In genomic region chr19:5728631-5729443, GRCm38 (mm10) we compare ENCODE assay signal across 9 mouse cellular contexts. TPM values are rescaled to one million over a fixed set of nuclear protein-coding genes. Genes with fewer than 3 reads are reported as not detected.
DNase-seq lines count a peak whose midpoint lies in the region; ATAC-seq and TF ChIP-seq lines count a peak whose summit lies in the region.
"Had no signal": no experiment of that assay in that cellular context is flagged by ENCODE, and none has a peak within 500 bp of the region (broad histone marks: within the 10 kb centered on the region; RNA-seq: fewer than 3 reads in every experiment).

No protein-coding gene starts in this region.

- H3K9ac ChIP-seq in heart, embryonic 13.5 days, result peak overlapping the region; percentile 98
- peak overlapping the region; percentile 99 for H3K9ac ChIP-seq in lung, embryonic 15.5 days

- H3K79me2 ChIP-seq in C2C12 (ENCODE audit: control insufficient read depth, insufficient read depth), result peaks cover 70% of the 10 kb centered on the region

- no peak for ATAC-seq in G1E (ENCODE audit: extremely low read depth, insufficient number of reproducible peaks, low FRiP score, poor library complexity, severe bottlenecking)
- no peak for ATAC-seq in heart, embryonic 13.5 days (ENCODE audit: extremely low read depth, insufficient number of reproducible peaks, low FRiP score, low TSS enrichment)
- no peak for ATAC-seq in lung, embryonic 15.5 days (ENCODE audit: borderline replicate concordance, extremely low read depth, low FRiP score, low TSS enrichment)
- no peak for ATAC-seq in megakaryocyte-erythroid progenitor cell, adult 5-6 weeks (replicated peaks; ENCODE audit: low FRiP score, low TSS enrichment, poor library complexity, severe bottlenecking)

- peak overlapping the region; percentile 99 for H3K27ac ChIP-seq in embryonic facial prominence, embryonic 10.5 days (replicated peaks)
- H3K27ac ChIP-seq in heart, embryonic 13.5 days (replicated peaks), result peak overlapping the region; percentile 98
- peak overlapping the region; percentile 91 for H3K27ac ChIP-seq in lung, embryonic 15.5 days

- peaks cover 37% of the 10 kb centered on the region for H3K79me3 ChIP-seq in C2C12 (ENCODE audit: low read depth)

- H3K9me3 ChIP-seq in G1E (replicated peaks), result no peaks in the 10 kb centered on the region
- H3K9me3 ChIP-seq in embryonic facial prominence, embryonic 10.5 days, result no peaks in the 10 kb centered on the region
- H3K9me3 ChIP-seq in heart, embryonic 13.5 days, result no peaks in the 10 kb centered on the region
- no peaks in the 10 kb centered on the region for H3K9me3 ChIP-seq in lung, embryonic 15.5 days

- peak overlapping the region; percentile 98 for H3K4me2 ChIP-seq in heart, embryonic 13.5 days
- peak overlapping the region; percentile 93 for H3K4me2 ChIP-seq in lung, embryonic 15.5 days

- no peaks in the 10 kb centered on the region for H3K27me3 ChIP-seq in C2C12 (ENCODE audit: control insufficient read depth, insufficient read depth, insufficient read length)
- no peaks in the 10 kb centered on the region for H3K27me3 ChIP-seq in G1E (ENCODE audit: insufficient read depth, low read length)
- peaks cover 8% of the 10 kb centered on the region for H3K27me3 ChIP-seq in embryonic facial prominence, embryonic 10.5 days (replicated peaks; ENCODE audit: low read depth, poor library complexity, severe bottlenecking)
- no peaks in the 10 kb centered on the region for H3K27me3 ChIP-seq in heart, embryonic 13.5 days (replicated peaks)
- no peaks in the 10 kb centered on the region for H3K27me3 ChIP-seq in lung, embryonic 15.5 days

- TF ChIP-seq CTCF in C2C12 (IDR thresholded peaks at IDR 0.05; ENCODE audit: control insufficient read depth, insufficient read depth, insufficient read length) (no peak), G1E (IDR thresholded peaks at IDR 0.05; ENCODE audit: low read depth, low read length) (no peak)

- peak overlapping the region; percentile 85 for H3K4me3 ChIP-seq in C2C12 (ENCODE audit: insufficient read depth, poor library complexity, severe bottlenecking)
- peak overlapping the region; percentile 86 for H3K4me3 ChIP-seq in G1E (ENCODE audit: low read depth, low read length)
- H3K4me3 ChIP-seq in embryonic facial prominence, embryonic 10.5 days, result peak overlapping the region; percentile 97
- H3K4me3 ChIP-seq in heart, embryonic 13.5 days, result peak overlapping the region; percentile 96
- H3K4me3 ChIP-seq in lung, embryonic 15.5 days, result peak overlapping the region; percentile 97

- H3ac ChIP-seq in C2C12 (ENCODE audit: control insufficient read depth, insufficient read length, low read depth), result peak overlapping the region; percentile 99

- DNase-seq in G1E (ENCODE audit: low spot score), result no peak
- no peak for DNase-seq in embryonic facial prominence, embryonic 10.5 days (ENCODE audit: low spot score)
- peak; percentile 70 for DNase-seq in kidney, postnatal 14 days
- DNase-seq in right cerebral cortex, postnatal 14 days, result peak; percentile 76

- WGBS in embryonic facial prominence, embryonic 10.5 days, result 11% methylated on average over 37 of the region's 37 CpGs
- WGBS in heart, embryonic 13.5 days, result 9% methylated on average over 37 of the region's 37 CpGs
- 5% methylated on average over 37 of the region's 37 CpGs for WGBS in lung, embryonic 15.5 days

- peaks cover 10% of the 10 kb centered on the region for H3K36me3 ChIP-seq in C2C12 (ENCODE audit: control insufficient read depth, insufficient read depth)
- peaks cover 37% of the 10 kb centered on the region for H3K36me3 ChIP-seq in G1E (replicated peaks)
- peaks cover 39% of the 10 kb centered on the region for H3K36me3 ChIP-seq in embryonic facial prominence, embryonic 10.5 days (replicated peaks)
- H3K36me3 ChIP-seq in heart, embryonic 13.5 days, result peaks cover 13% of the 10 kb centered on the region
- H3K36me3 ChIP-seq in lung, embryonic 15.5 days, result peaks cover 9% of the 10 kb centered on the region; the same call in 1 of the 2 replicates

- peaks cover 77% of the 10 kb centered on the region for H3K4me1 ChIP-seq in G1E (ENCODE audit: insufficient read depth, low read depth, low read length)
- peaks cover 74% of the 10 kb centered on the region for H3K4me1 ChIP-seq in embryonic facial prominence, embryonic 10.5 days
- H3K4me1 ChIP-seq in heart, embryonic 13.5 days, result peaks cover 69% of the 10 kb centered on the region
- H3K4me1 ChIP-seq in lung, embryonic 15.5 days, result peaks cover 72% of the 10 kb centered on the region

TF ChIP-seq in C2C12, 6 proteins besides CTCF, POLR2A, EP300 and RAD21:
- TF ChIP-seq USF1 (IDR thresholded peaks at IDR 0.05; ENCODE audit: low read depth) (no peak), MAX (IDR thresholded peaks at IDR 0.05) (no peak), MYOG (IDR thresholded peaks at IDR 0.05; ENCODE audit: control insufficient read depth, extremely low read depth, insufficient read length) (no peak), FOSL1 (IDR thresholded peaks at IDR 0.05; ENCODE audit: insufficient read depth, low read length, poor library complexity, severe bottlenecking) (no peak), CEBPB (IDR thresholded peaks at IDR 0.05; ENCODE audit: low read depth) (no peak), MYOD1 (IDR thresholded peaks at IDR 0.05; ENCODE audit: control insufficient read depth, insufficient read length, low read depth) (no peak)

RNA-seq across cellular contexts. Expression of gene Fam89b, which starts 0.6 kb away (rescaled TPM):
- polyA plus RNA-seq in C2C12 (2012; fragmentation: generic; extraction: Trizol) (129 TPM), G1E (2012) (56.7 and 58.5 TPM in 2 replicates)
- total RNA-seq in G1E (2014; fragmentation: Nextera tagmentation) (20.0 and 23.4 TPM in 2 replicates), G1E (2017) (21.9 and 27.8 TPM in 2 replicates)
- polyA plus RNA-seq in embryonic facial prominence, embryonic 10.5 days (2016; fragmentation: Nextera tagmentation; extraction: Ambion mirVana), result 147 and 151 TPM in 2 replicates
- polyA plus RNA-seq in heart, embryonic 13.5 days (2015; fragmentation: Nextera tagmentation; extraction: Ambion mirVana), result 79.7 and 82.6 TPM in 2 replicates
- polyA plus RNA-seq in lung, embryonic 15.5 days (2015; fragmentation: Nextera tagmentation; extraction: Ambion mirVana), result 105 and 108 TPM in 2 replicates
- total RNA-seq in megakaryocyte-erythroid progenitor cell, adult 5-6 weeks (2014; fragmentation: Nextera tagmentation), result 34.3 and 35.1 TPM in 2 replicates
- total RNA-seq in megakaryocyte-erythroid progenitor cell, adult 5-6 weeks (2017), result 12.5 and 13.3 TPM in 2 replicates

RNA-seq across cellular contexts. Expression of gene Ehbp1l1, which starts 2.7 kb away (rescaled TPM):
- polyA plus RNA-seq in C2C12 (2012; fragmentation: generic; extraction: Trizol) (62.1 TPM), G1E (2012) (85.9 and 88.3 TPM in 2 replicates)
- total RNA-seq in G1E (2014; fragmentation: Nextera tagmentation) (20.8 and 34.1 TPM in 2 replicates), G1E (2017) (45.5 and 45.7 TPM in 2 replicates)
- 7.9 and 8.0 TPM in 2 replicates for polyA plus RNA-seq in embryonic facial prominence, embryonic 10.5 days (2016; fragmentation: Nextera tagmentation; extraction: Ambion mirVana)
- polyA plus RNA-seq in heart, embryonic 13.5 days (2015; fragmentation: Nextera tagmentation; extraction: Ambion mirVana), result 85.9 and 96.8 TPM in 2 replicates
- polyA plus RNA-seq in lung, embryonic 15.5 days (2015; fragmentation: Nextera tagmentation; extraction: Ambion mirVana), result 23.6 and 24.5 TPM in 2 replicates
- 43.9 and 46.1 TPM in 2 replicates for total RNA-seq in megakaryocyte-erythroid progenitor cell, adult 5-6 weeks (2014; fragmentation: Nextera tagmentation)
- 42.4 and 43.6 TPM in 2 replicates for total RNA-seq in megakaryocyte-erythroid progenitor cell, adult 5-6 weeks (2017)

RNA-seq across cellular contexts. Expression of gene Ltbp3, which starts 11.9 kb away (rescaled TPM):
- 128 TPM for polyA plus RNA-seq in C2C12 (2012; fragmentation: generic; extraction: Trizol)
- not detected in 2 replicates for total RNA-seq in G1E (2014; fragmentation: Nextera tagmentation)
- 0.17 and 0.22 TPM in 2 replicates for total RNA-seq in G1E (2017)
- polyA plus RNA-seq in G1E (2012), result 0.13 TPM in 1 of 2 replicates, not detected in the other
- polyA plus RNA-seq in embryonic facial prominence, embryonic 10.5 days (2016; fragmentation: Nextera tagmentation; extraction: Ambion mirVana), result 3.4 and 3.5 TPM in 2 replicates
- polyA plus RNA-seq in heart, embryonic 13.5 days (2015; fragmentation: Nextera tagmentation; extraction: Ambion mirVana), result 22.5 and 24.7 TPM in 2 replicates
- polyA plus RNA-seq in lung, embryonic 15.5 days (2015; fragmentation: Nextera tagmentation; extraction: Ambion mirVana), result 47.2 and 54.9 TPM in 2 replicates
- 3.5 and 4.4 TPM in 2 replicates for total RNA-seq in megakaryocyte-erythroid progenitor cell, adult 5-6 weeks (2014; fragmentation: Nextera tagmentation)
- 3.4 TPM in 2 replicates for total RNA-seq in megakaryocyte-erythroid progenitor cell, adult 5-6 weeks (2017)

RNA-seq across cellular contexts. Expression of gene Kcnk7, which starts 24.7 kb away (rescaled TPM):
- polyA plus RNA-seq in C2C12 (2012; fragmentation: generic; extraction: Trizol) (0.19 TPM), G1E (2012) (0.07 and 0.10 TPM in 2 replicates)
- total RNA-seq in G1E (2014; fragmentation: Nextera tagmentation) (not detected in 2 replicates), G1E (2017) (not detected in 2 replicates)
- 0.19 and 0.23 TPM in 2 replicates for polyA plus RNA-seq in embryonic facial prominence, embryonic 10.5 days (2016; fragmentation: Nextera tagmentation; extraction: Ambion mirVana)
- polyA plus RNA-seq in heart, embryonic 13.5 days (2015; fragmentation: Nextera tagmentation; extraction: Ambion mirVana), result 0.29 TPM in 1 of 2 replicates, not detected in the other
- 0.69 TPM in 1 of 2 replicates, not detected in the other for polyA plus RNA-seq in lung, embryonic 15.5 days (2015; fragmentation: Nextera tagmentation; extraction: Ambion mirVana)
- total RNA-seq in megakaryocyte-erythroid progenitor cell, adult 5-6 weeks (2014; fragmentation: Nextera tagmentation), result not detected in 2 replicates
- 0.19 TPM in 1 of 2 replicates, not detected in the other for total RNA-seq in megakaryocyte-erythroid progenitor cell, adult 5-6 weeks (2017)
- total RNA-seq: gastrocnemius, adult 8-10 months had no signal

RNA-seq across cellular contexts. Expression of gene Pcnx3, which starts 40.1 kb away (rescaled TPM):
- polyA plus RNA-seq in C2C12 (2012; fragmentation: generic; extraction: Trizol), result 28.0 TPM
- total RNA-seq in G1E (2014; fragmentation: Nextera tagmentation), result 50.7 and 51.0 TPM in 2 replicates
- total RNA-seq in G1E (2017), result 13.6 and 16.1 TPM in 2 replicates
- polyA plus RNA-seq in G1E (2012), result 178 and 200 TPM in 2 replicates
- 30.3 and 30.6 TPM in 2 replicates for polyA plus RNA-seq in embryonic facial prominence, embryonic 10.5 days (2016; fragmentation: Nextera tagmentation; extraction: Ambion mirVana)
- 13.6 and 14.9 TPM in 2 replicates for polyA plus RNA-seq in heart, embryonic 13.5 days (2015; fragmentation: Nextera tagmentation; extraction: Ambion mirVana)
- 18.2 and 20.9 TPM in 2 replicates for polyA plus RNA-seq in lung, embryonic 15.5 days (2015; fragmentation: Nextera tagmentation; extraction: Ambion mirVana)
- 55.8 and 72.0 TPM in 2 replicates for total RNA-seq in megakaryocyte-erythroid progenitor cell, adult 5-6 weeks (2014; fragmentation: Nextera tagmentation)
- 8.2 and 14.4 TPM in 2 replicates for total RNA-seq in megakaryocyte-erythroid progenitor cell, adult 5-6 weeks (2017)

Comparison
In these comparisons a context has a peak if more than half of its experiments do, and no peak if none do; other contexts are left out.
1. DNase-seq: peak in kidney, postnatal 14 days (single experiment) and right cerebral cortex, postnatal 14 days (single experiment); none in G1E (single experiment) and embryonic facial prominence, embryonic 10.5 days (single experiment).
2. Peak in every context shown above with its lines, with median percentiles within 50 percentile points of each other: H3K4me3 ChIP-seq and H3K27ac ChIP-seq.